Mouse (Mus musculus) layer of hippocampus, postnatal 10 days (tissue): ENCODE measurements around the gene Exoc8. TPM values are rescaled to one million over a fixed set of nuclear protein-coding genes. Genes with fewer than 3 reads are reported as not detected.

Experiments used
- DNase-seq, 2 experiments: peaks; one replicate each; pipeline ENCODE4 v3.0.0; 2021; ENCODE audit warnings: low spot score in 2 of 2
- long read RNA-seq: library from polyadenylated mRNA; stranded (forward); transcript quantifications from one replicate; pipeline ENCODE4 v2.0.0, GENCODE M21; 2023
- total RNA-seq, 2 experiments: library from RNA; stranded (reverse); gene quantifications; 2 replicates each; pipeline ENCODE4 v1.2.3; 2021

Exoc8 gene
- 10 to 100 TPM; 37.5 to 37.9 TPM for total RNA-seq
- long read RNA-seq, full-length matches to known transcripts, result 10 of 10 reads
- long read RNA-seq, partial matches to known transcripts, result 0 of 10 reads
- long read RNA-seq, other reads (novel, unspliced or antisense), result 0 of 10 reads

- peak; percentile 99 for DNase-seq
These were observed at the start of gene Exoc8, which contains the start of gene Sprtn for GRCm38 (mm10) chr8:124897386-124898250. Gene Exoc8 (minus strand): TSS chr8:124897705. Gene Sprtn (plus strand): TSS chr8:124897886.

GRCm38 (mm10) chr8:124944406-124944805 is 46.9 kb upstream of the Exoc8 start:
- DNase-seq, result no peak

- no peak for DNase-seq
These were observed 46.3 kb upstream of the Exoc8 start for GRCm38 (mm10) chr8:124943801-124944200.

GRCm38 (mm10) chr8:124937293-124937692 is 39.8 kb upstream of the Exoc8 start:
- DNase-seq, result no peak

- no peak for DNase-seq
These were observed 39.2 kb upstream of the Exoc8 start for GRCm38 (mm10) chr8:124936699-124937098.

- no peak for DNase-seq
These were observed 37.6 kb upstream of the Exoc8 start for GRCm38 (mm10) chr8:124935116-124935515.

GRCm38 (mm10) chr8:124932435-124932834 is 34.9 kb upstream of the Exoc8 start:
- DNase-seq, result no peak

- no peak for DNase-seq
These were observed 33.1 kb upstream of the Exoc8 start for GRCm38 (mm10) chr8:124930649-124931048.

GRCm38 (mm10) chr8:124930086-124930485 is 32.6 kb upstream of the Exoc8 start:
- no peak for DNase-seq

GRCm38 (mm10) chr8:124929006-124929405 is 31.5 kb upstream of the Exoc8 start:
- DNase-seq, result no peak

GRCm38 (mm10) chr8:124926351-124926771 is 28.9 kb upstream of the Exoc8 start:
- DNase-seq, result no peak

- DNase-seq, result no peak
These were observed 28.2 kb upstream of the Exoc8 start for GRCm38 (mm10) chr8:124925544-124926266.

- DNase-seq, result no peak
These were observed 26.6 kb upstream of the Exoc8 start for GRCm38 (mm10) chr8:124923971-124924652.

- no peak for DNase-seq
These were observed 25.1 kb upstream of the Exoc8 start for GRCm38 (mm10) chr8:124922490-124923089.

GRCm38 (mm10) chr8:124921369-124922279 is 24.1 kb upstream of the Exoc8 start:
- DNase-seq, result no peak

GRCm38 (mm10) chr8:124917741-124918484 is 20.4 kb upstream of the Exoc8 start:
- no peak for DNase-seq

GRCm38 (mm10) chr8:124914061-124914460 is 16.6 kb upstream of the Exoc8 start:
- DNase-seq, result no peak

GRCm38 (mm10) chr8:124911938-124912872 is 14.7 kb upstream of the Exoc8 start:
- DNase-seq, result no peak
